Mouse (Mus musculus) kidney, embryonic 14.5 days (tissue): Measurements from ENCODE around the gene Ptpa. TPM values are rescaled to one million over a fixed set of nuclear protein-coding genes. Genes with fewer than 3 reads are reported as not detected.

Experiments
- ATAC-seq: fragments of 200-750 bp; cut with Nextera tagmentation; 2 replicates; pipeline ENCODE4 v1.8.0; 2017; ENCODE audit warnings: moderate number of reproducible peaks, mild to moderate bottlenecking, moderate TSS enrichment, moderate library complexity; ENCODE audit not compliant: low FRiP score, low TSS enrichment
- H3K27ac ChIP-seq: fragments of 300-500 bp; sonication (generic); 2 replicates; pipeline ENCODE4 v1.5.1; 2014; ENCODE audit warnings: low read depth, mild to moderate bottlenecking, low read length, moderate library complexity, mixed read lengths
- H3K27me3 ChIP-seq: fragments of 300-500 bp; sonication (generic); 2 replicates; pipeline ENCODE4 v1.6.1; 2014; ENCODE audit warnings: mild to moderate bottlenecking, low read length; ENCODE audit not compliant: control insufficient read depth, insufficient read depth
- H3K36me3 ChIP-seq: fragments of 300-500 bp; sonication (generic); 2 replicates; pipeline ENCODE4 v1.6.1; 2014; ENCODE audit warnings: low read length, mixed read lengths; ENCODE audit not compliant: control insufficient read depth, insufficient read depth
- H3K4me1 ChIP-seq: fragments of 300-500 bp; sonication (generic); 2 replicates; pipeline ENCODE4 v1.6.1; 2014; ENCODE audit warnings: low read length, mixed read lengths; ENCODE audit not compliant: control insufficient read depth, insufficient read depth
- H3K4me2 ChIP-seq: fragments of 300-500 bp; sonication (generic); replicated peaks from 2 replicates; pipeline ENCODE4 v1.6.1; 2014; ENCODE audit warnings: low read depth, mild to moderate bottlenecking, low read length
- H3K4me3 ChIP-seq: fragments of 300-500 bp; sonication (generic); 2 replicates; pipeline ENCODE4 v1.5.1; 2014; ENCODE audit warnings: mild to moderate bottlenecking, low read length
- H3K9ac ChIP-seq: fragments of 300-500 bp; sonication (generic); 2 replicates; pipeline ENCODE4 v1.6.1; 2014; ENCODE audit warnings: low read depth, mild to moderate bottlenecking, low read length, moderate library complexity
- H3K9me3 ChIP-seq: fragments of 300-500 bp; sonication (generic); 2 replicates; pipeline ENCODE4 v1.6.1; 2016; ENCODE audit warnings: low read length; ENCODE audit not compliant: control insufficient read depth
- WGBS: fragments of 180-500 bp; shearing (Covaris S2); extraction: QIAGEN DNeasy Blood & Tissue Kit; methylation state at CpG from one replicate; pipeline ENCODE4 v1.1.7; 2014; 5-methylcytosine and 5-hydroxymethylcytosine counted together
- polyA plus RNA-seq: library from polyadenylated mRNA; unstranded; fragments of >200 nt; fragmentation: Nextera tagmentation; extraction: Ambion mirVana; gene quantifications from 2 replicates; pipeline ENCODE4 v1.2.1, GENCODE M21; 2014

The Ptpa gene
- polyA plus RNA-seq, 1 experiment from 2014 or later, result 96.0 TPM

- under 1% methylated on average over 46 of the region's 51 CpGs for WGBS
- Histone ChIP-seq H3K4me2 (peak overlapping the region; percentile 99), H3K27ac (peak overlapping the region; percentile 97), H3K9me3 (no peaks in the 10 kb centered on the region), H3K36me3 (no peaks in the 10 kb centered on the region), H3K9ac (peak overlapping the region; percentile 96), H3K4me3 (peak overlapping the region; percentile 97), H3K27me3 (no peaks in the 10 kb centered on the region), H3K4me1 (peaks cover 16% of the 10 kb centered on the region; the same call in 1 of the 2 replicates)
- peak; percentile 50 for ATAC-seq
Observed at GRCm38 (mm10) chr2:30471795-30472720, 56.2 kb downstream of the Ptpa start.

GRCm38 (mm10) chr2:30472731-30473351 lies 57.0 kb downstream of the Ptpa start:
- Histone ChIP-seq H3K4me2 (peak overlapping the region; percentile 99), H3K4me3 (peak overlapping the region; percentile 97), H3K9me3 (no peaks in the 10 kb centered on the region), H3K36me3 (no peaks in the 10 kb centered on the region), H3K9ac (peak overlapping the region; percentile 96), H3K4me1 (0 out of 2 replicates have a peak, but pooled peaks cover 16% of the 10 kb centered on the region), H3K27me3 (no peaks in the 10 kb centered on the region), H3K27ac (peak overlapping the region; percentile 97)
- under 1% methylated on average over 59 of the region's 60 CpGs for WGBS
- ATAC-seq, result no peak

- Histone ChIP-seq H3K4me3 (peak overlapping the region; percentile 97), H3K4me1 (0 out of 2 replicates have a peak, but pooled peaks cover 16% of the 10 kb centered on the region), H3K4me2 (peak overlapping the region; percentile 99), H3K27me3 (no peaks in the 10 kb centered on the region), H3K27ac (peak overlapping the region; percentile 97), H3K36me3 (no peaks in the 10 kb centered on the region), H3K9me3 (no peaks in the 10 kb centered on the region), H3K9ac (peak overlapping the region; percentile 96)
- ATAC-seq, result peak; percentile 30
- WGBS, result under 1% methylated on average over 46 of the region's 80 CpGs
Observed at GRCm38 (mm10) chr2:30473431-30474031, 57.7 kb downstream of the Ptpa start.

GRCm38 (mm10) chr2:30474039-30474438 lies 58.2 kb downstream of the Ptpa start, which contains the start of gene Ier5l:
Gene Ier5l, minus strand, starts transcription at chr2:30474219.
- Histone ChIP-seq H3K4me3 (peak within 1 kb of the TSS; percentile 97), H3K27ac (peak within 1 kb of the TSS; percentile 97), H3K9ac (peak within 1 kb of the TSS; percentile 96), H3K36me3 (no peaks in the 10 kb centered on the region), H3K27me3 (no peaks in the 10 kb centered on the region), H3K4me2 (peak within 1 kb of the TSS; percentile 99), H3K4me1 (0 out of 2 replicates have a peak, but pooled peaks cover 16% of the 10 kb centered on the region), H3K9me3 (no peaks in the 10 kb centered on the region)
- ATAC-seq, result peak; percentile 91
- under 1% methylated on average over 37 of the region's 37 CpGs for WGBS

GRCm38 (mm10) chr2:30474776-30475175 lies 58.9 kb downstream of the Ptpa start:
- Histone ChIP-seq H3K4me3 (peak overlapping the region; percentile 97), H3K27me3 (no peaks in the 10 kb centered on the region), H3K9me3 (no peaks in the 10 kb centered on the region), H3K4me2 (peak overlapping the region; percentile 99), H3K9ac (peak overlapping the region; percentile 96), H3K27ac (no peak overlapping the region), H3K4me1 (0 out of 2 replicates have a peak, but pooled peaks cover 16% of the 10 kb centered on the region), H3K36me3 (no peaks in the 10 kb centered on the region)
- no peak for ATAC-seq
- 28% methylated on average over 4 of the region's 4 CpGs for WGBS

GRCm38 (mm10) chr2:30475457-30475856 lies 59.6 kb downstream of the Ptpa start:
- no peak overlapping the region for H3K9ac ChIP-seq
- H3K9me3 ChIP-seq, result no peaks in the 10 kb centered on the region
- whole genome bisulfite sequencing, result 89% methylated on average over 7 of the region's 7 CpGs
- no peak overlapping the region for H3K4me2 ChIP-seq
- H3K27me3 ChIP-seq, result no peaks in the 10 kb centered on the region
- no peak overlapping the region for H3K4me3 ChIP-seq
- H3K27ac ChIP-seq, result no peak overlapping the region
- H3K36me3 ChIP-seq, result no peaks in the 10 kb centered on the region
- ATAC-seq, result no peak
- H3K4me1 ChIP-seq, result 0 out of 2 replicates have a peak, but pooled peaks cover 16% of the 10 kb centered on the region

GRCm38 (mm10) chr2:30476241-30476640 lies 60.4 kb downstream of the Ptpa start:
- Histone ChIP-seq H3K27ac (no peak overlapping the region), H3K27me3 (no peaks in the 10 kb centered on the region), H3K9me3 (no peaks in the 10 kb centered on the region), H3K4me2 (no peak overlapping the region), H3K4me1 (0 out of 2 replicates have a peak, but pooled peaks cover 12% of the 10 kb centered on the region), H3K4me3 (no peak overlapping the region), H3K36me3 (no peaks in the 10 kb centered on the region), H3K9ac (no peak overlapping the region)
- WGBS, result 68% methylated on average over 2 of the region's 2 CpGs
- no peak for ATAC-seq

GRCm38 (mm10) chr2:30478526-30478925 lies 62.7 kb downstream of the Ptpa start:
- no peaks in the 10 kb centered on the region for H3K9me3 ChIP-seq
- H3K36me3 ChIP-seq, result no peaks in the 10 kb centered on the region
- no peak overlapping the region for H3K9ac ChIP-seq

More at GRCm38 (mm10) chr2:30478526-30478925, 62.7 kb downstream of the Ptpa start:
- Histone ChIP-seq H3K4me2 (no peak overlapping the region), H3K4me1 (0 out of 2 replicates have a peak, but pooled peaks cover 13% of the 10 kb centered on the region), H3K4me3 (no peak overlapping the region), H3K27me3 (no peaks in the 10 kb centered on the region), H3K27ac (no peak overlapping the region)
- 73% methylated on average over 1 of the region's 1 CpGs for WGBS
- no peak for ATAC-seq
